Mouse (Mus musculus): ENCODE measurements around the gene Ube2g2. TPM values are rescaled to one million over a fixed set of nuclear protein-coding genes. Genes with fewer than 3 reads are reported as not detected.

The Ube2g2 gene
- polyA plus RNA-seq, 1 experiment from 2014 or later, result 40.5 TPM

MicroRNAs encoded within 50 kb of the gene (microRNA counts, 519-probe panel; counts per million panel counts)
- microRNA mmu-miR-1930, result not detected

Other genes starting within 250 kb of the Ube2g2 start
- 5.2 and 6.3 TPM in 2 replicates for gene Adarb1, start 204.0 kb upstream of the Ube2g2 start, polyA plus RNA-seq (2014; fragmentation: Nextera tagmentation; extraction: Ambion mirVana)
- gene Fam207a, start 106.5 kb upstream of the Ube2g2 start, polyA plus RNA-seq (2014; fragmentation: Nextera tagmentation; extraction: Ambion mirVana), result 34.6 and 41.8 TPM in 2 replicates
- gene Itgb2, start 92.0 kb upstream of the Ube2g2 start, polyA plus RNA-seq (2014; fragmentation: Nextera tagmentation; extraction: Ambion mirVana), result 1.2 and 1.8 TPM in 2 replicates
- gene Pttg1ip, start 40.6 kb upstream of the Ube2g2 start, polyA plus RNA-seq (2014; fragmentation: Nextera tagmentation; extraction: Ambion mirVana), result 73.1 and 79.3 TPM in 2 replicates
- gene Sumo3, start 16.2 kb upstream of the Ube2g2 start, polyA plus RNA-seq (2014; fragmentation: Nextera tagmentation; extraction: Ambion mirVana), result 287 and 321 TPM in 2 replicates
- gene Gm49325, start 16.1 kb upstream of the Ube2g2 start, polyA plus RNA-seq (2014; fragmentation: Nextera tagmentation; extraction: Ambion mirVana), result 2.2 TPM in 1 of 2 replicates, not detected in the other
- 0.56 and 0.64 TPM in 2 replicates for gene Tspear, start 64.3 kb downstream of the Ube2g2 start, polyA plus RNA-seq (2014; fragmentation: Nextera tagmentation; extraction: Ambion mirVana)
- not detected in 2 replicates for gene Gm19402, start 68.5 kb downstream of the Ube2g2 start, polyA plus RNA-seq (2014; fragmentation: Nextera tagmentation; extraction: Ambion mirVana)
- not detected in 2 replicates for gene Gm9508, start 75.0 kb downstream of the Ube2g2 start, polyA plus RNA-seq (2014; fragmentation: Nextera tagmentation; extraction: Ambion mirVana)
- gene Gm10272, start 84.4 kb downstream of the Ube2g2 start, polyA plus RNA-seq (2014; fragmentation: Nextera tagmentation; extraction: Ambion mirVana), result not detected in 2 replicates
- gene Gm10024, start 89.2 kb downstream of the Ube2g2 start, polyA plus RNA-seq (2014; fragmentation: Nextera tagmentation; extraction: Ambion mirVana), result not detected in 2 replicates
- not detected in 2 replicates for gene Gm10142, start 93.5 kb downstream of the Ube2g2 start, polyA plus RNA-seq (2014; fragmentation: Nextera tagmentation; extraction: Ambion mirVana)
- gene Krtap12-1, start 98.3 kb downstream of the Ube2g2 start, polyA plus RNA-seq (2014; fragmentation: Nextera tagmentation; extraction: Ambion mirVana), result not detected in 2 replicates
- not detected in 2 replicates for gene Gm10100, start 104.2 kb downstream of the Ube2g2 start, polyA plus RNA-seq (2014; fragmentation: Nextera tagmentation; extraction: Ambion mirVana)
- not detected in 2 replicates for gene Gm18596, start 120.4 kb downstream of the Ube2g2 start, polyA plus RNA-seq (2014; fragmentation: Nextera tagmentation; extraction: Ambion mirVana)
- gene Gm9736, start 129.1 kb downstream of the Ube2g2 start, polyA plus RNA-seq (2014; fragmentation: Nextera tagmentation; extraction: Ambion mirVana), result not detected in 2 replicates
- not detected in 2 replicates for gene Gm3233, start 137.4 kb downstream of the Ube2g2 start, polyA plus RNA-seq (2014; fragmentation: Nextera tagmentation; extraction: Ambion mirVana)
- gene Gm3238, start 149.1 kb downstream of the Ube2g2 start, polyA plus RNA-seq (2014; fragmentation: Nextera tagmentation; extraction: Ambion mirVana), result not detected in 2 replicates
- gene Gm7138, start 154.7 kb downstream of the Ube2g2 start, polyA plus RNA-seq (2014; fragmentation: Nextera tagmentation; extraction: Ambion mirVana), result not detected in 2 replicates
- gene Gm3250, start 160.3 kb downstream of the Ube2g2 start, polyA plus RNA-seq (2014; fragmentation: Nextera tagmentation; extraction: Ambion mirVana), result not detected in 2 replicates
- not detected in 2 replicates for gene Gm7137, start 165.9 kb downstream of the Ube2g2 start, polyA plus RNA-seq (2014; fragmentation: Nextera tagmentation; extraction: Ambion mirVana)
- not detected in 2 replicates for gene Gm9639, start 172.8 kb downstream of the Ube2g2 start, polyA plus RNA-seq (2014; fragmentation: Nextera tagmentation; extraction: Ambion mirVana)
- not detected in 2 replicates for gene Gm19668, start 176.9 kb downstream of the Ube2g2 start, polyA plus RNA-seq (2014; fragmentation: Nextera tagmentation; extraction: Ambion mirVana)
- gene Gm9507, start 189.6 kb downstream of the Ube2g2 start, polyA plus RNA-seq (2014; fragmentation: Nextera tagmentation; extraction: Ambion mirVana), result not detected in 2 replicates
- gene Gm2696, start 192.4 kb downstream of the Ube2g2 start, polyA plus RNA-seq (2014; fragmentation: Nextera tagmentation; extraction: Ambion mirVana), result not detected in 2 replicates
- gene Krtap10-4, start 204.8 kb downstream of the Ube2g2 start, polyA plus RNA-seq (2014; fragmentation: Nextera tagmentation; extraction: Ambion mirVana), result not detected in 2 replicates
- not detected in 2 replicates for gene Krtap10-10, start 213.7 kb downstream of the Ube2g2 start, polyA plus RNA-seq (2014; fragmentation: Nextera tagmentation; extraction: Ambion mirVana)
- not detected in 2 replicates for gene Gm36176, start 224.5 kb downstream of the Ube2g2 start, polyA plus RNA-seq (2014; fragmentation: Nextera tagmentation; extraction: Ambion mirVana)
- not detected in 2 replicates for gene Gm10318, start 230.6 kb downstream of the Ube2g2 start, polyA plus RNA-seq (2014; fragmentation: Nextera tagmentation; extraction: Ambion mirVana)
- not detected in 2 replicates for gene Gm3285, start 239.7 kb downstream of the Ube2g2 start, polyA plus RNA-seq (2014; fragmentation: Nextera tagmentation; extraction: Ambion mirVana)